Mouse (Mus musculus) A20 (cell line): ENCODE data around the gene Gpr55.

Experiments used
- DNase-seq: peaks from one replicate; pipeline ENCODE4 v3.0.0-alpha.2; 2011; ENCODE audit warnings: low read depth, low spot score

Gpr55 gene

DNA sequence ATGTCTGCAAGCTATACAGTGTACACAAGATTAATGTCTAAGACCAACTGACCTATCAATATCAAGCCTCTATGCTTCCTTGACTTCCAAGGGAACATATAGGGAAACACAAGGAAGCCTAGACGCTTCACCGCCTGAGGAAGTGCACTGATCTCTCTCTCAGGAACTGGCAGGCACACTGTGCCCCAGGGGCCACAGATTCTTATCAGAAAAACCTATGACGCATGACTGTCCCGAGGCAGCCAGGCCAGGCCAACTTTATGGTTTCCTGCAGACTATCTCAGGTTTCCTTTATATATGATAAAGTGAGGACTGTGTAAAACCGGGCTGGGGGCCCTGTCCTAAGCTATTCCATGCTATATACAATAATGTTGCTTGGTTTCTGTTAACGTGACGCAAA lies 41.2 kb downstream of the Gpr55 start:
- no peak for DNase-seq

DNA sequence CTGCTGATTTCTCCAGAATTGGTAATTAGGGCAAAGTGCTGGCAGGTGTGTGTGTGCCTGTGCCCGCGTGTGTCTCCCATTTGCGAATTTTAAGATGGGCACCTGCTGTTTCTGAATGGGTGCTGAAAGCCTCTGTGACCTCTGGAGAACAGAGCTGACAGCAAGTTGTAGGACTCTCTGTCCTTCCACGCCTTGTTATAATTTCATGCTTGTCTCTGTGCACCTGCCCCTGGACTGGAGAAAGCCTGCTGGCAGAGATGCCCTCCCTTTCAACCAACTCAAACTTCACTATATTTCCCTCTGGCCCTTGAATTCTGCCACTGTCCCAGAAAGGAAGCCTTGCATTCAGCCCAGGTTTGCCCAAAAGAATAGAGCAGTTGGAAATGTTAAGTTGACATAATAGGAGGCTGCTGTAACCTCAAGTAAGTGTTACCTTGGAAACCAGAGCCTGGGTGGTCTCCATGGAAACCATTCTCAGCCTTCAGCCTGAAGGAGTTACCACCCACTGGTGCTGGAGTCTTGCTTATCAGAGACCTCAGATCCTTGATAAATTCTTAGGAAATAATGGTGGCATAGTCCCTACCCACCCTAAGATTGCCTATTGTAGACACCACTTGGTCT lies 43.9 kb downstream of the Gpr55 start:
- no peak for DNase-seq

DNA sequence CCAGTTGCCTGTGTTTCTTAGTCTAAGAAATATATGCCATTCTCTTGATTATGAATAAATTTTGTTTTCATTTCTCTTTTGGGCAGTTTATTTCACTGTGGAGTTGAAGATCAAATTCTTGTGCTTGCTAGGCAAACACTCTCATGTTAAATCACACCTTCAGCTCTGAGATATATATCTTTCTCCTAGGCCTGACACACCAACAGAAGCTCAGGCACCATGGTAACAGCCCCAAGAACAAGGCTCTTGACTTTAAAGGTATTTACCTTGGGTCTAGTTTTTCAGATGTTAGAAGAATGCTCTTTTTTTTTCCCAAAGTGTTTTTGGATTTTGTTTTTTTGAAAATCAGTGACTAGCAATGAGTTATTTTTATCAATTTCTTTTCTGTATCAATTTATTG lies 44.9 kb downstream of the Gpr55 start:
- DNase-seq: no peak

DNA sequence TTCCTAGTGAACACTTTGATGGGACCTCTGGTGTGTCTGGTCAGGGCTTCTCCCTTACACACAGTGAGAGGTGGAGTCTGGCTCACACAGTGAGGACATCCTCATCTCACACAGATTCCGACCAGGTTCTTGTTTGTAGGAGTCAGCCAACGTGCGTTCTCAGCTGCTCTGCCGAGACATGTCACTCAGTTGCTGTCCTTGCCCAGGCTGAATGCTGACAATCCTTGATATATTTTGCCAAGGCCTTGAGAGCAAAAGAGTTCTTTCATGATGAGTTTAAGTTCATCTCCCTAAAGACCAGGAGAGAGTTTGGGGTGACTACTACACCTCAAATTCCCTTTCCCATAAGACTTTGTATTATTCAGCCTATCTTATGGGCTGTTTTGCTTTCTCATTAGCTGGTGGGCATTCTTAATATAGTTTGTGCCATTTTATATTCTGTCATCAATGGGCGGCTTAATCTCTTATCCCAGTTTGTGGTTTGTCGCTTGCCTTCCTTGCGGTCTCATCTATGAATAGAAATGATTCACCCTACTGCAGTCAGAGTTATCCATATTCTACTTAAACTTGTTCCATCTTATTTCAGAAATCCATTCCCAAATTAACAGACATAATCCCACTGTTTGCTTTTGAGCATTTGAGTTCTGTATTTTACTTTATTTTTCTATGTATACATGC lies 47.6 kb downstream of the Gpr55 start:
- no peak for DNase-seq

DNA sequence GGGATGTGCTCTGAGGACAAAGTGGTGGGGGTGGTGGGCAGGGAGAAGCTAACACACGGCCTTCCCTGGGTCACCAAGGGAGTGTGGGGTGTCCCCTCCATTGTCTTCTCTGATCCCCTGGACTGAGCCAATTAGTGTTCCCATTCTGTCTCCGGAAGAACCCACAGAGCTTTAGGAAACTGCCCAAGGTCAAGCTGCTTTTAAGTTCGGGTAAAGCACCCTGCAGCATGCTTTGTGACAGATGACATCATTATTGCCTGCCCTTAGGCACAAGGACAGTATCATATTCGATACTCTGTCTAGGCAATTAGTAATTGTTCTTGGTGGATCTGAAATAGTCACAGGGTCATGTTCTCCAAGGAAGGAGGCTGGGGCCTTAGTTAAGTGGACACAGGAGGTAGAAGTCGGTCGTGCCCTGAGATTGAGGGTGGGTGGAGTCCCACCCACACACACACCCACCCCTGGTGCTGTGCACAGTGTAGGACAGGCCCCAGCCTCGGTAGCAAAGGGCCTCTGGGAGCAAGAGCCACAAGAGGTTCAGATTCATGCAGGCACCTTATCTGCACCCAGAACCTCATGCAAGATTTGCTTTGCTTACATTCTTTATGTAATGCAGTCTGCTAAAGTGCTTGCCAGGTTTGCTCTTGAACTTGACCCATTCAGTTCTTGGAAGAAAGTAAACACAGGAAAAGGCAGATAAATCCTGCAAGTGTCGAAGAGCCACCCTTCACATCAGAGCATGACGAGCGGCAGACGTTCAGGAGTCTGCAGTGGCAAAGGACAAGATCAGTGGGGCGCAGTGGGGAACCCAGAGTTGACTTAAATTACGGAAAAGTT lies 51.8 kb downstream of the Gpr55 start:
- DNase-seq: no peak

DNA sequence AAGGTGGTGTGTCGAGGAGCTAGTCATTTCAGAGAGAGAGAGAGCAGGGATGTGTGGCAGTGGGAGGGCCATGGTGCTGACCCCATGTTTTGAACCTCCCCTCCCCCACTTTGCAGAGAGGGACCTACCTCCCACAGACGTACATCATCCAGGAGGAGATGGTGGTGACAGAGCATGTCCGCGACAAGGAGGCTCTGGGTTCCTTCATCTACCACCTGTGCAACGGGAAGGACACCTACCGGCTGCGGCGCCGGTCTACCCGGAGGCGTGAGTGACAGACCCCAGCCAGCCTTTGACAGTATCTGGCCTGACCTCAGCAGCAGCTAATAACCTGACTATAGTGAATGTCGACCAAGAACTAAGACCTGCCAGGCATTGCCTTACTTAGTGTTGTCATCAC lies 53.9 kb downstream of the Gpr55 start:
- no peak for DNase-seq

DNA sequence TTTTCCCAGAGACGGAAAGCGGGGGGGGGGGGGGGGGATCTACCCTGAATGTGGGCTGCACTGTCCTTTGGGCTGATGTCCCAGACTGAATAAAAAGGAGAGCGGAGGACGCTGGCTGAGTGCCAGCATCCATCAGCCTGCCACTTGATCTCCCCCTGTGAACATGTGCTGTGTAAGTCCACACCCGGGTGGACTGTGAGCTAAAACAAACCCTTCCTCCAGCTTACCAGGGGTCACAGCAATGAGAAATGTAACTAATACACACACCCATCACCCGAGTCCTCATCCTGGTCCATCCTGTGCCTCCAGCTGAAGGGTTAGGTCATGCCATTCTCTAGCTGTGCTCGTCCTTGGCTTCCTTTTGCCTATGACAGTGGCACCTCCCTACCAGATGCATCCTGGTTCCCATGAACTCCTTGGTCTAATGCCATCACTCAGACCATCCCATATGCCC lies 58.7 kb downstream of the Gpr55 start:
- no peak for DNase-seq

DNA sequence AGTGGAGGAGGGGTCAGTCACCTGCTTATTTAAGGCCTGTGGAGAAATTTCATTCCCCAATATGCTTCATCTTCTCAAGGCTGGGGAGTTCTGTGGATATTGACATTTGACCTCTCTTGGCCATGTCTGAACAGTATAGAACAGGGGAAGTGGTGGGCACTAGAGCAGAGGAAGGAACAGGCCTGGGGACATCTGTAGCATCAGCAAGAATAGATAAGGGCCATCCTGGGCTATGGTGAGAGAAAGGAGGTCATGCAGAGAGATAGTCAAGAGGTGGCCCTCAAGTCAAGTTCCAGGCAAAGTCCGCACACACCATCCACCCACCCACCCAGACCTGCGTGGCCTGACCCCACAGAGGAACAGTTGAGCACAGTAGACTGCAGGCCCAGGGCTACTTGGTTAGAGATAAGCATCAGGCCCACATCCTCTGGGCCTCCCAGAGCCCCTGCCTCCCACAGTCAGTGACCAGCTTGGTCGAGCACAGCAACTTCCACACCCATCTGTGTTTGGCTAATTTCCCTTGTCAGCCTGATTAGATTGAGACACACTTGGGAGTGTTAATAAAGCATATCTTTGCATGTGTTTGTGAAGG lies 59.2 kb downstream of the Gpr55 start:
- DNase-seq: no peak

DNA sequence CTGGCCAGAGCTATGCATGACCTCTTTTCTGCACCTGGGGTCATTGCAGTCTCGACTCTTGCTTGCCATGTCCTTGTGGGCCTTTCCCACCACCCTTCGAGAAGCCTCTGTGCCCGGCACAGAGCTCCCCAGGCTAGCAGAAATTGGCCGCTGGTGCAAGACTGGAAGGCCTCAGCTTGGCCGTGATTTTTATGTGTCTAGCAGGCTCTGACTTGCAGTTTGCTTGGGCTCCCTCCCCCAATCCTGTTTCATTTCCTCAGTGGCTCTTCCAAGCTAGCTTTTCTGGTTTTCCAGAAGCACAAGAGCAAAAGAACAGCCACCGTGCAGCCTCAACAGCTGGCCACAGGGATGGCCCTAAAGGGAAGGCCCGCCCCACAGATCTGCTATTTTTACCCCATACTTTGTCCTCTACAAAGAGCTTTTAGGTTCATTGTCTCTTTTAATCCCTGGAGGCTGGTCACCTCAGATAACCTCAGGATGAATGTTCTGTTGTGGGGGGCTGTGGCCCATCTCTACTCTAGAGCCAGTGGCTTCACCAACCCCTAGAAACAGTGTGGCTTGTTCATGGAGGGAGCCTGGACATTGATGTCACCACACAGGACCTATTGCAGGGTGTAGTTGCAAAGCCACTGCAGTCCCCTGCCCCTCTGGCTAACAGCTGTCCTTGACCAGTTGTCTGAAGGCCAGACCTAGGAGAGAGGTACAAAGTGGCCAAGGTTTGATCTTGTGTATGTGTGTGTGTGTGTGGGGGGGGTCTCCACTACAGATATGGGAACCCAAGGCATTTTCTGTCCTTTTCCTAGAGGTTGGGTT lies 60.1 kb downstream of the Gpr55 start:
- peak; percentile 66 for DNase-seq

DNA sequence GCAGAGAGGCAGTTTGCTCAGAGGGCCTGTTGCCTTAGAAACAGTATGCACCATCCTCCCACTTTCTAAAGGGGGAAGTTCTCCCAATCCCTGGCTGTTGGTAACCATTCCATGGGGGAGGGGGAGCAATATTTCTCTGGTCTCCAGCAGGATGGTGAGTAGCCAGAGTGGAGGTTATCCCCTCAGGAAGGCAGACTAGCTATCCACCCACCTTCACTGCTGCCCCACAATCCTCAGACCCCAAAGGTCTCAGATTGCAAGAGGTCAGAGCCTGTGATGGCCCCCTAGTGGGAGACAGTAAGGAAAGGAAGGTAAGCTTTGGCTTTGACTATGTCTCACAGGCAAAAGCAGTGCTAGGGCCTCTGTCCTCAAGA lies 61.4 kb downstream of the Gpr55 start:
- peak; percentile 47 for DNase-seq

DNA sequence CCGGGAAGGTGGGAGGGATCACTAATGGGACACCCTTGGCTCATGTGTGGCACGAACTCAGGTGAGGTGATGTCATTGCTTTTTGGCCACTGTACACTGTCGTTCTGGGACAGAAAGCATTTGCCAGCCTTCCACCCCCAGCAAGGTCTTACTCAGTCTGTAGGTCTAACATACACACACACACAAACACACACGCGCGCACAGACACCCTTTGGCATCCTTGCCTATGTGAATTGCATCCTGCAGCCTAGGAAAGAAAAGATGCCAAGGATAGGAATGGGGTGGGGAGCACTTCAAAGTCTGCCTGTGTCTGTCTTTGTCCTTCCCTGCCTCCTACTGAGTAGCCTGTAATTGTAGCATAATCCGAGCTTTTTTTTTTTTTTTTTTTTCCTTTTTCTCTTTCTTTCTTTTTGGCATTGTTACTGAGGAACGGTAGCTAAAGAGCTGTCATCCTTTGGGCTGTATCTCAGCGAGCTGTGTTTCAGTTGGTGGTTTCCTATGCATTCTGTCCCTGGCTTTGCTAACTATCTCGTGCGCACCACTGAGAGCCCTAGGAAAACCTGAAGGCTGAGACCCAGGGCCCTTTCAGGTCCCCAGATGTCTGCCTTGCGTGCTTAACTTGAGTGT lies 61.9 kb downstream of the Gpr55 start:
- DNase-seq: no peak

DNA sequence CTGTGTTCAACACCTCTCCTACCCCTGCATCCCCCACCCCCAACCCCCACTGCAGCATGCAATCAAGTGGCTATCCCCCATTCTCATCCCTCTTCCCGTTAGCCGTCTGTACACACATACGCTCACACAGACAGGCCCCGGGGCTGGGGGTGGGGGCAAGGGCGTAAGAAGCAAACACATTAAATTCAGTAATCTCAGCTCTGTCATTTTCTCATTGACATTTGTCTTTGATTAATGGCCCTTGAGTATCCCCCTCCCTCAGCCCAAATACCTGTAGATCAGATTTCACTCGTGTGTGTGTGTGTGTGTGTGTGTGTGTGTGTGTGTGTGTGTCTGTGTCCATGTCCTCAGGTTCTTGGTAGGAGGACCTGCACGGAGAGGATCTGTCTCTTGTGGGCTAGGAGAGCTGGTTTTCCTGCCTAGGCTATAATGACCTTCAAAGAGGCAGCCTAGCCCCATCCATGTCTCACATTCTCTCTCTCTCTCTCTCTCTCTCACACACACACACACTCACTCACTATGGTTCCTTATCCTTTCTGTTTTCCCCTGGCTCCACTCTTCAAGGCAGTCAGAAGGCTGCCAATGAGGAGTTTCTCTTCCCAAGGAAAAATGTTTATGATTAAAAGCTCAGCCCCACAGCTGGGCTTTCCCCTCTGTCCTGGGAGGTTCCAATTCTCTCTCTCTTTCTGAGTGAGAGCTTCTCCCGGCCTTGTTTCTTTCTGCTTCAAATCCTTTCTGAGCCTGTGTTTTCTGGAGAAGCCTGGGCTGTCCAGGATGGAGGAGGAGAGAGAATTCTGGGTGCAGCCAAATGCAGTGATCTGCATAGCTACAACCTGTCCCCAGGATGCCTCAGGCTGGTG lies 62.7 kb downstream of the Gpr55 start:
- no peak for DNase-seq

DNA sequence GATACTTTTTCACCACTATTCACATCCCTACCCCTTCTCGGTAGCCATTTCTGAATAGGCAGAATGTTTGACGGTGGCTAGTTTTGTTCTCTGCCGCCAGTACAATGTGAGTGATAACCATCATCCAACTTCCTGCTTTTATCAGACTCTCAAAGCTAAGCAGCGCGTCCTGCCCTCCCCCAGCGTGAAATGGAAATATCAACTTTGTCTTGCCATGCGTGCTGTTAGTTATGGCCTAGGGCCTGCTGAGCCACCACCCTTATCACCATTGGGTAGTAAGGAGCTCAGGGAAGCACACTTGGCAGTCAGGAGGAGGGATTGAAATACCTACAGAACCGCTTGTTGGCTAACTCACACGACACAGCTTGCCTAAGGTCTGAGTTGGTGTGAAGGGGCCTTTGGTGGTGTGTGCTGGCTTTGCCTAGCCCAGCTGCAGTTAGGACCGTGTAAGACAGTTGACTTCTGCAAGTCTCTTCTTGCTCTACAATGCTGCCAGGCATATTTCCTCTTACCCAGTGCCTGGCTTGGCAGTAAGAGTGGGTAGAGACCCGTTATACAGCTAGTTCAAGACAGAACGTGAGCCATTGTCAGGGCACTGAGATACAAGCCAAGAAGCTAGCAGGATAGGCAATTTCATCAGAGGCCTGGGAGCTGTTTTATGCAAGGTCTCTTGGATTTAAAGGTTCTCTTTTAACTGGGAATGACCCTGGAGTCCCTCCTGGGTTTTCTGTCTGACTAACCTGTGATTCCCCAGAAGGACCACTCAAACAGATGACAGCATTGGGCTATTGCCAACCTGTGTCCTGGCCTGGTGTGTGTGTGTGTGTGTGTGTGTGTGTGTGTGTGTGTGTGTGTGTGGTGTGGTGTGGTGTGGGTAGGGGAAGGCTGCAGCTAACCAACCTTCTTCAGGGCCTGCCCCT lies 63.8 kb downstream of the Gpr55 start:
- DNase-seq: peak; percentile 54

DNA sequence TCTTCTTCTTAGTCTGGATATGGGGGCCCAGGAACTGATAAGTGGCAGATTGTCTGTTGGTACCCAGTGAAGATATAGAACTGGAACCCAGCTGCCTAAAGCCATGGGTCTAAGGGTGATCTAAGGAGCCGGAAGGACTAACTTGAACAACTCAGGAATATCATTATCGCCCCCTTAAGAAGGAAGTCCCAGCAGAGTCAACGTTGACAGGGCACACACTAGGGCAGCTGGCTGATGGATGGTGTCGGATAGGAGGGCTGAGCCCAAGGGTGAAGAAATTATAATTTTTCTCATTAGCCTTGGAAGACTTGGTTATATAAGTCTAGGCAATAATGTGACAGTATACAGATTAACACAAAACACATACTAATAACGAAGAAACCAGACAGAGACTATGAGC lies 64.7 kb downstream of the Gpr55 start:
- DNase-seq: no peak

DNA sequence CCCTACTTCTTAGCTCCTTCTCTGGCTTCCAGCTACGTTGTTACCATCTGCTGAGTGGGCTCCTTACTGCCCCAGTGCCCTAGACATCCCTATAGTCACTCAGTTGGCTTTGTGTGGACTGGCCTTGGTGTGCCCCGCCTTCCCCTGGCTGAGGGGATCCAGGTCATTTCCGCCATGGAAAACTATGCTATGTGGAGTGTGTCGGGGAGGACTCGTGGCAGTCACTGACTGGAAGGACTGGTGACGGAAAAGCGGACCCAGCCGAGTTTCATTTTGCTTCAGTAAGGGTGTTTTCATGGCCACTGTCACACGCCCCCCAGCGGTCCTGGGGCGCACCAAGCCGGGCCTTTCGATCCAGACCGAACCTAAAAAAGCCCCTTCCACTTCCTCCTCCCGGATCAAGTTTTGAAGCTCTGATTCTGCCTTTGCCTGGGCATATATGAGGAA lies 65.4 kb downstream of the Gpr55 start:
- peak; percentile 91 for DNase-seq

DNA sequence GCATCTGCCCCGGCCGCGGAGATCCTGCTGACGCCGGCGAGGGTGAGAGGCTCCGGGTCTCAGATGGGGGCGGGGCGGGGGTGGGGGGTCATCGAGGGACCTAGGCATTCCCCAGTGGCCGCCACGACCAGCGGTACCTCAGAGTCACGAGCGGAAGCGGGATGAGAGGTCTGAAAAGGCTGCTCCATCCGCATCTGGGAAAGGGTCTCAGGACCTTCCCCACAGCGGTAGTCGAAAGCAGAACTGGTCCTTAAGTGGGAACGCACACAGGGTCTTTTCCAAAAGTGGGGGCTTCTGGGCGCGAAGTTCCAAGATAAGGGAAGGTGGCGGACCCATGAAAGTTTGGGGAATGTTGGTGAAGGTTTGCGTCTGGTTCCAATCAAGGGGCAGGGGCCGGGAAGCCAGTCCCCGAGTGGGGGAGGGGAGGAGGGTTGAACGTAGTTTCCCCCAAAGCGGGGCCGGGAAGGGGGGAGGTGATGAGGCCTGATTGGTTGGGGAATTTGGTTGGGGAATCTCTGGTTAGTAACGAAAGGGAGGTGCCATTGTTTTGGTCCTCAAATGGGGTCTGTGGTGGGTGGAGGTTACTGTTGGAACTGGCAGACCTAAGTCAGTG lies 66.0 kb downstream of the Gpr55 start:
- no peak for DNase-seq

DNA sequence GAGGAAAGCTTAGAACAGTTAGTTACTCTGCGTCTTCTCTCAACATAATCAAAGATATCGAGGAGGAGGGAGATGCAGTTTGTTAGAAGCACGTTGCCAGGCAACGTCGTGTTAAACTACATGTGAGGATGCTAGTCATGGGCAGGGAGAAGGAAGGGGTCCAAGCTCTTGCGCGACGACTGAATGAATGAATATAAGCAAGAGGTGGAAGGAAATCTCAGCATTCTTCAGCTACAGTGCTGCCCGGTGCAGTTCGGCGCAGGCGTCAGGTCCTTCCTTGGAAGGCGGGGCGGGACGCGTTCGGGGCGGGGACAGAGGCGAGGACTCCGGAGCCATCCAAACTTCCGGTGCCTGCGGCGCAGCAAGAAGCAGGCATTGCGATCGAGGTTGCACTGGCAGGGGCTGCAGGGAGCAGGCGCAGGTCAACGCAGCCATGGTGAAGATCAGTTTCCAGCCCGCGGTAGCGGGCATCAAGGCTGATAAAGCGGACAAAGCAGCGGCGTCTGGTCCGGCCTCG lies 66.5 kb downstream of the Gpr55 start, which contains the start of gene Itm2c:
TSS of gene Itm2c (plus strand) at position 51 of the 517 bp plus-strand sequence.
- peak; percentile 90 for DNase-seq
